ENCODE assay signal across 23 mouse cellular contexts in genomic region chr3:132783087-132783486, GRCm38 (mm10).
DNase-seq lines count a peak whose midpoint lies in the region; ATAC-seq lines count a peak whose summit lies in the region.
"Had no signal": no experiment of that assay in that cellular context is flagged by ENCODE, and none has a peak within 500 bp of the region (broad histone marks: within the 10 kb centered on the region; RNA-seq: fewer than 3 reads in every experiment).

No protein-coding gene starts in this region.

- no peak for ATAC-seq in embryonic facial prominence, embryonic 13.5 days (ENCODE audit: insufficient number of reproducible peaks, insufficient read depth, low FRiP score, low TSS enrichment, low read depth)
- peak; percentile 71 for ATAC-seq in frontal cortex, adult (ENCODE audit: low TSS enrichment)
- ATAC-seq in midbrain, embryonic 13.5 days: 0 out of 2 replicates have a peak, but pooled peaks have one; percentile 34
- ATAC-seq in midbrain, embryonic 11.5 days (ENCODE audit: low FRiP score): no peak
- peak; percentile 65; the same call in 1 of the 2 replicates for ATAC-seq in midbrain, embryonic 15.5 days (replicated peaks)
- ATAC-seq: CD4-positive, CD25-positive, alpha-beta regulatory T cell, adult 4 months; forebrain, embryonic 15.5 days; intestine, embryonic 15.5 days had no signal

- 0 out of 2 replicates have a peak, but pooled peaks cover 3% of the 10 kb centered on the region for H3K36me3 ChIP-seq in embryonic facial prominence, embryonic 13.5 days
- H3K36me3 ChIP-seq in embryonic facial prominence, embryonic 10.5 days (replicated peaks): no peaks in the 10 kb centered on the region
- peaks cover 6% of the 10 kb centered on the region; the same call in 1 of the 2 replicates for H3K36me3 ChIP-seq in midbrain, embryonic 13.5 days
- no peaks in the 10 kb centered on the region for H3K36me3 ChIP-seq in midbrain, embryonic 11.5 days (ENCODE audit: control insufficient read depth, insufficient read depth, low read length)
- H3K36me3 ChIP-seq in midbrain, embryonic 15.5 days (replicated peaks): no peaks in the 10 kb centered on the region
- H3K36me3 ChIP-seq: forebrain, embryonic 15.5 days; intestine, embryonic 15.5 days had no signal

- WGBS in embryonic facial prominence, embryonic 13.5 days: 73% methylated on average over 1 of the region's 1 CpGs
- WGBS in embryonic facial prominence, embryonic 10.5 days: 89% methylated on average over 1 of the region's 1 CpGs
- 79% methylated on average over 1 of the region's 1 CpGs for WGBS in midbrain, embryonic 13.5 days
- WGBS in midbrain, embryonic 11.5 days: 90% methylated on average over 1 of the region's 1 CpGs
- 75% methylated on average over 1 of the region's 1 CpGs for WGBS in midbrain, embryonic 15.5 days

- 0 out of 2 replicates have a peak overlapping the region, but pooled peaks have one; percentile 16 for H3K9ac ChIP-seq in embryonic facial prominence, embryonic 13.5 days
- no peak overlapping the region for H3K9ac ChIP-seq in midbrain, embryonic 13.5 days (replicated peaks)
- no peak overlapping the region for H3K9ac ChIP-seq in midbrain, embryonic 11.5 days (ENCODE audit: low read length)
- H3K9ac ChIP-seq in midbrain, embryonic 15.5 days: no peak overlapping the region
- H3K9ac ChIP-seq: forebrain, embryonic 15.5 days; intestine, embryonic 15.5 days had no signal

- no peak overlapping the region for H3K4me3 ChIP-seq in embryonic facial prominence, embryonic 13.5 days
- H3K4me3 ChIP-seq in embryonic facial prominence, embryonic 10.5 days: no peak overlapping the region
- H3K4me3 ChIP-seq in midbrain, embryonic 13.5 days (replicated peaks): no peak overlapping the region
- H3K4me3 ChIP-seq in midbrain, embryonic 11.5 days (ENCODE audit: low read depth, low read length): no peak overlapping the region
- H3K4me3 ChIP-seq in midbrain, embryonic 15.5 days: no peak overlapping the region
- H3K4me3 ChIP-seq: forebrain, embryonic 15.5 days; heart, embryonic 10.5 days; intestine, embryonic 15.5 days had no signal

- no peaks in the 10 kb centered on the region for H3K9me3 ChIP-seq in embryonic facial prominence, embryonic 13.5 days
- no peaks in the 10 kb centered on the region for H3K9me3 ChIP-seq in embryonic facial prominence, embryonic 10.5 days
- no peaks in the 10 kb centered on the region for H3K9me3 ChIP-seq in midbrain, embryonic 13.5 days
- H3K9me3 ChIP-seq in midbrain, embryonic 11.5 days (ENCODE audit: control insufficient read depth, low read length): no peaks in the 10 kb centered on the region
- no peaks in the 10 kb centered on the region for H3K9me3 ChIP-seq in midbrain, embryonic 15.5 days
- H3K9me3 ChIP-seq: forebrain, embryonic 15.5 days; G1E; heart, embryonic 10.5 days; intestine, embryonic 15.5 days had no signal

- no peak overlapping the region for H3K27ac ChIP-seq in embryonic facial prominence, embryonic 13.5 days
- H3K27ac ChIP-seq in embryonic facial prominence, embryonic 10.5 days (replicated peaks): no peak overlapping the region
- no peak overlapping the region for H3K27ac ChIP-seq in midbrain, embryonic 13.5 days
- no peak overlapping the region for H3K27ac ChIP-seq in midbrain, embryonic 11.5 days (ENCODE audit: low read depth, low read length)
- H3K27ac ChIP-seq in midbrain, embryonic 15.5 days: peak overlapping the region; percentile 16; the same call in 1 of the 2 replicates
- H3K27ac ChIP-seq: forebrain, embryonic 15.5 days; heart, embryonic 10.5 days; intestine, embryonic 15.5 days had no signal

- no peak overlapping the region for H3K4me2 ChIP-seq in embryonic facial prominence, embryonic 13.5 days
- no peak overlapping the region for H3K4me2 ChIP-seq in midbrain, embryonic 13.5 days (replicated peaks)
- H3K4me2 ChIP-seq in midbrain, embryonic 11.5 days: no peak overlapping the region
- no peak overlapping the region for H3K4me2 ChIP-seq in midbrain, embryonic 15.5 days
- H3K4me2 ChIP-seq: forebrain, embryonic 15.5 days; intestine, embryonic 15.5 days had no signal

- peaks cover 12% of the 10 kb centered on the region; the same call in 1 of the 2 replicates for H3K4me1 ChIP-seq in embryonic facial prominence, embryonic 13.5 days
- H3K4me1 ChIP-seq in embryonic facial prominence, embryonic 10.5 days: no peaks in the 10 kb centered on the region
- 0 out of 2 replicates have a peak, but pooled peaks cover 4% of the 10 kb centered on the region for H3K4me1 ChIP-seq in midbrain, embryonic 13.5 days (replicated peaks)
- H3K4me1 ChIP-seq in midbrain, embryonic 11.5 days (ENCODE audit: control insufficient read depth, insufficient read depth, low read length): no peaks in the 10 kb centered on the region
- H3K4me1 ChIP-seq in midbrain, embryonic 15.5 days: no peaks in the 10 kb centered on the region
- H3K4me1 ChIP-seq: forebrain, embryonic 15.5 days; intestine, embryonic 15.5 days had no signal

- H3K27me3 ChIP-seq in embryonic facial prominence, embryonic 13.5 days: no peaks in the 10 kb centered on the region
- H3K27me3 ChIP-seq in embryonic facial prominence, embryonic 10.5 days (replicated peaks; ENCODE audit: low read depth, poor library complexity, severe bottlenecking): no peaks in the 10 kb centered on the region
- no peaks in the 10 kb centered on the region for H3K27me3 ChIP-seq in midbrain, embryonic 13.5 days
- H3K27me3 ChIP-seq in midbrain, embryonic 11.5 days (ENCODE audit: control insufficient read depth, insufficient read depth, low read length): no peaks in the 10 kb centered on the region
- no peaks in the 10 kb centered on the region for H3K27me3 ChIP-seq in midbrain, embryonic 15.5 days (replicated peaks)
- H3K27me3 ChIP-seq: forebrain, embryonic 15.5 days; intestine, embryonic 15.5 days had no signal

- no peak for DNase-seq in embryonic facial prominence, embryonic 10.5 days (ENCODE audit: low spot score)
- no peak for DNase-seq in frontal cortex, postnatal 25 days (ENCODE audit: low spot score in 2 of 2)
- DNase-seq in midbrain, embryonic 11.5 days (ENCODE audit: low spot score, missing footprints): no peak
- no peak for DNase-seq in ovary, adult 18-20 months (ENCODE audit: low spot score)
- DNase-seq: adrenal gland, adult 8-10 months; adrenal gland, postnatal 36 days; B cell, adult 2 months; cerebellum, adult 11-12 months; cerebellum, postnatal 10 days; gastrocnemius, postnatal 10 days; heart, adult 18-20 months; heart, postnatal 10 days; heart, postnatal 4 days; kidney, adult 18-20 months had no signal

Comparison
In these comparisons a context has a peak if more than half of its experiments do, and no peak if none do; other contexts are left out.
1. ATAC-seq: peak in frontal cortex, adult (single experiment), midbrain, embryonic 13.5 days (single experiment) and midbrain, embryonic 15.5 days (single experiment); none in embryonic facial prominence, embryonic 13.5 days (single experiment) and midbrain, embryonic 11.5 days (single experiment).